Mouse (Mus musculus) MEL (cell line): ENCODE measurements around the gene Drd3.

ENCODE experiments used
- CTCF ChIP-seq, 3 experiments: IDR thresholded peaks in 2 of 3; conservative IDR thresholded peaks in 1 of 3; 2 replicates each; pipeline ENCODE4 v1.5.1; 2011 to 2012; ENCODE audit warnings: low read length in 3 of 3, low read depth in 2 of 3, mild to moderate bottlenecking in 2 of 3, improper control_type of control experiment in 1 of 3, inconsistent platforms in 1 of 3, mixed read lengths in 1 of 3, moderate library complexity in 1 of 3; ENCODE audit not compliant: control insufficient read depth in 1 of 3, insufficient read depth in 1 of 3, poor library complexity in 1 of 3, severe bottlenecking in 1 of 3
- EP300 ChIP-seq, 2 experiments: IDR thresholded peaks; 2 replicates each; pipeline ENCODE4 v1.6.1; 2011; ENCODE audit warnings: improper control_type of control experiment in 2 of 2, low read length in 2 of 2, low read depth in 1 of 2, mild to moderate bottlenecking in 1 of 2
- GATA1 ChIP-seq: IDR thresholded peaks from 2 replicates; pipeline ENCODE4 v1.6.1; 2011; ENCODE audit warnings: low read depth, low read length, improper control_type of control experiment
- MYB ChIP-seq: IDR thresholded peaks from 2 replicates; pipeline ENCODE4 v1.6.1; 2011; ENCODE audit warnings: mild to moderate bottlenecking, low read depth, low read length, improper control_type of control experiment
- POLR2A ChIP-seq, 2 experiments: IDR thresholded peaks; 2 replicates each; pipeline ENCODE4 v1.6.1; 2011 to 2012; ENCODE audit warnings: low read length in 2 of 2, mild to moderate bottlenecking in 2 of 2, control low read depth in 1 of 2, improper control_type of control experiment in 1 of 2, low read depth in 1 of 2, moderate library complexity in 1 of 2; ENCODE audit not compliant: control insufficient read depth in 1 of 2, insufficient read depth in 1 of 2, poor library complexity in 1 of 2
- SIN3A ChIP-seq: IDR thresholded peaks from 2 replicates; pipeline ENCODE4 v1.6.1; 2012; ENCODE audit warnings: low read length, improper control_type of control experiment, inconsistent platforms
- SMC3 ChIP-seq: IDR thresholded peaks from 2 replicates; pipeline ENCODE4 v1.6.1; 2011; ENCODE audit warnings: low read depth, low read length, improper control_type of control experiment
- ZC3H11A ChIP-seq: IDR thresholded peaks from 2 replicates; pipeline ENCODE4 v1.6.1; 2012; ENCODE audit warnings: low read depth, mild to moderate bottlenecking, inconsistent platforms, low read length, improper control_type of control experiment

DNA sequence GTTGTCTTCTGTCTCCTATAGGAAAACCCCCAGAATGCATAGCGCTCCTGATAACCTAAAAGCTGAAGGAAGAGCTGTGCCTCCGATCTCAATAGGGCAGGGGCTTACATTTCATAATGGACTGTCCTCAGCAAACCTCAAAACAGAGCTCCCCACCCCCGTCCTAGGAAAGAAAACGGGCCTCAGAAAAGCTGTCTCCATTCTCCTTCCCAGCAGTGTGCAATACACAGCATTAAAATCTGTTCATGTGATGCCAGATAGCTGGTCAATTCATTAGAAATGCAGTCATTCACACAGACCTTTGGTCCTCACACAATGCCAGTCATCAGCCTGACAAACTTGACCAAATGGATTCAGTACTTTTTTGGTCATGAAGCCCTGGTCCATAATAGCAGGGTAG lies 45.7 kb downstream of the Drd3 start:
- TF ChIP-seq ZC3H11A (no peak), POLR2A (IDR thresholded peaks at IDR 0.05; ENCODE audit: control insufficient read depth in 1 of 2, insufficient read depth in 1 of 2, low read depth in 1 of 2, low read length in 2 of 2, poor library complexity in 1 of 2) (no peak), GATA1 (no peak), SMC3 (no peak), MYB (no peak), CTCF (IDR thresholded peaks at IDR 0.05 in 2 of 3, conservative IDR thresholded peaks at IDR 0.05 in 1 of 3; ENCODE audit: control insufficient read depth in 1 of 3, insufficient read depth in 1 of 3, low read depth in 2 of 3, low read length in 3 of 3, poor library complexity in 1 of 3, severe bottlenecking in 1 of 3) (no peak), SIN3A (no peak), EP300 (IDR thresholded peaks at IDR 0.05; ENCODE audit: low read depth in 1 of 2, low read length in 2 of 2) (no peak)
